Mouse (Mus musculus) ES-E14 (cell line): ENCODE data around the gene Vapb. TPM values are rescaled to one million over a fixed set of nuclear protein-coding genes. Genes with fewer than 3 reads are reported as not detected.

Source experiments
- DNase-seq: peaks from one replicate; pipeline ENCODE4 v3.0.0-alpha.2; 2013; ENCODE audit warnings: low read depth, low spot score
- H3K27ac ChIP-seq: 2 replicates; pipeline ENCODE4 v1.5.1; 2012; ENCODE audit warnings: low read depth, mild to moderate bottlenecking, low read length, moderate library complexity, mixed read lengths; ENCODE audit not compliant: poor library complexity, insufficient read depth, severe bottlenecking
- H3K36me3 ChIP-seq: 2 replicates; pipeline ENCODE4 v1.6.1; 2012; ENCODE audit warnings: mild to moderate bottlenecking, low read length, moderate library complexity, mixed read lengths; ENCODE audit not compliant: control insufficient read depth, poor library complexity, insufficient read depth, severe bottlenecking
- H3K4me1 ChIP-seq, 2 experiments: fragments of 150-350 bp in 1 of 2; sonication (generic) in 1 of 2; 2 replicates each; pipeline ENCODE4 v1.6.1; 2012; ENCODE audit warnings: low read length in 2 of 2, mild to moderate bottlenecking in 1 of 2, mixed read lengths in 1 of 2; ENCODE audit not compliant: control insufficient read depth in 2 of 2, insufficient read depth in 2 of 2, poor library complexity in 1 of 2
- H3K4me3 ChIP-seq, 2 experiments: fragments of 150-350 bp in 1 of 2; sonication (generic) in 1 of 2; 2 replicates each; pipeline ENCODE4 v1.5.1; 2012; ENCODE audit warnings: low read length in 2 of 2, low read depth in 1 of 2, mild to moderate bottlenecking in 1 of 2, mixed read lengths in 1 of 2; ENCODE audit not compliant: insufficient read depth in 1 of 2, poor library complexity in 1 of 2, severe bottlenecking in 1 of 2
- H3K9ac ChIP-seq: 2 replicates; pipeline ENCODE4 v1.6.1; 2012; ENCODE audit warnings: low read depth, mild to moderate bottlenecking, low read length, mixed read lengths; ENCODE audit not compliant: poor library complexity, insufficient read depth, severe bottlenecking
- H3K9me3 ChIP-seq: fragments of 150-350 bp; sonication (generic); 2 replicates; pipeline ENCODE4 v1.6.1; 2012; ENCODE audit warnings: low read depth, mild to moderate bottlenecking, low read length; ENCODE audit not compliant: control insufficient read depth, insufficient read depth
- CHD2 ChIP-seq: IDR thresholded peaks from 2 replicates; pipeline ENCODE4 v1.6.1; 2014; ENCODE audit warnings: mild to moderate bottlenecking, low read depth, low read length, inconsistent platforms
- HCFC1 ChIP-seq: IDR thresholded peaks from 2 replicates; pipeline ENCODE4 v1.6.1; 2012; ENCODE audit warnings: low read length, inconsistent platforms, borderline replicate concordance; ENCODE audit not compliant: insufficient read depth
- MAFK ChIP-seq: IDR thresholded peaks from 2 replicates; pipeline ENCODE4 v1.6.1; 2014; ENCODE audit warnings: mild to moderate bottlenecking, low read depth, low read length, inconsistent platforms; ENCODE audit not compliant: insufficient read depth
- ZC3H11A ChIP-seq: IDR thresholded peaks from 2 replicates; pipeline ENCODE4 v1.6.1; 2012; ENCODE audit warnings: low read depth, mild to moderate bottlenecking, inconsistent platforms, low read length, borderline replicate concordance
- ZNF384 ChIP-seq: IDR thresholded peaks from 2 replicates; pipeline ENCODE4 v1.6.1; 2012; ENCODE audit warnings: low read depth, low read length, inconsistent platforms
- in situ Hi-C, 2 experiments: fragments of 600-800 bp; cut with MboI; formaldehyde crosslinking; loops; one replicate each; pipeline ENCODE4 v1.15.1; 2025; ENCODE audit warnings: low sequenced_read_pairs in 2 of 2, inconsistent platforms in 1 of 2; ENCODE audit not compliant: unreplicated experiment in 2 of 2
- total RNA-seq: library from RNA; depleted of rRNA; stranded (reverse); fragments of 300-350 nt; gene quantifications from 2 replicates; pipeline ENCODE4 v1.2.3, GENCODE M21; 2012

Gene Vapb
- total RNA-seq, 1 experiment, result 26.5 TPM

- H3K9me3 ChIP-seq, result no peaks in the 10 kb centered on the region
- DNase-seq, result no peak
- no peak overlapping the region for H3K27ac ChIP-seq
- no peak overlapping the region for H3K9ac ChIP-seq
- TF ChIP-seq ZNF384, result no peak
- no peak for TF ChIP-seq MAFK
- no peak for TF ChIP-seq HCFC1
- no peak for TF ChIP-seq ZC3H11A
- TF ChIP-seq CHD2, result no peak
- H3K4me1 ChIP-seq, result 0 out of 4 replicates have a peak, but pooled peaks cover 0 to 5% of the 10 kb centered on the region in 2 experiments
- in situ Hi-C loops, result no loop called here
- peaks cover 2% of the 10 kb centered on the region; the same call in 1 of the 2 replicates for H3K36me3 ChIP-seq
- H3K4me3 ChIP-seq, result no peak overlapping the region
These were observed 5.4 kb downstream of the Vapb start for GRCm38 (mm10) chr2:173742744-173743143.

- Histone ChIP-seq H3K27ac (no peak overlapping the region), H3K4me1 (0 out of 4 replicates have a peak, but pooled peaks cover 0 to 2% of the 10 kb centered on the region in 2 experiments), H3K9ac (no peak overlapping the region), H3K4me3 (no peak overlapping the region), H3K36me3 (no peaks in the 10 kb centered on the region), H3K9me3 (no peaks in the 10 kb centered on the region)
- no peak for DNase-seq
- TF ChIP-seq ZC3H11A (no peak), HCFC1 (no peak), CHD2 (no peak), ZNF384 (no peak), MAFK (no peak)
- in situ Hi-C loops, result no loop called here
These were observed 6.9 kb downstream of the Vapb start for GRCm38 (mm10) chr2:173744070-173744815.

DNA sequence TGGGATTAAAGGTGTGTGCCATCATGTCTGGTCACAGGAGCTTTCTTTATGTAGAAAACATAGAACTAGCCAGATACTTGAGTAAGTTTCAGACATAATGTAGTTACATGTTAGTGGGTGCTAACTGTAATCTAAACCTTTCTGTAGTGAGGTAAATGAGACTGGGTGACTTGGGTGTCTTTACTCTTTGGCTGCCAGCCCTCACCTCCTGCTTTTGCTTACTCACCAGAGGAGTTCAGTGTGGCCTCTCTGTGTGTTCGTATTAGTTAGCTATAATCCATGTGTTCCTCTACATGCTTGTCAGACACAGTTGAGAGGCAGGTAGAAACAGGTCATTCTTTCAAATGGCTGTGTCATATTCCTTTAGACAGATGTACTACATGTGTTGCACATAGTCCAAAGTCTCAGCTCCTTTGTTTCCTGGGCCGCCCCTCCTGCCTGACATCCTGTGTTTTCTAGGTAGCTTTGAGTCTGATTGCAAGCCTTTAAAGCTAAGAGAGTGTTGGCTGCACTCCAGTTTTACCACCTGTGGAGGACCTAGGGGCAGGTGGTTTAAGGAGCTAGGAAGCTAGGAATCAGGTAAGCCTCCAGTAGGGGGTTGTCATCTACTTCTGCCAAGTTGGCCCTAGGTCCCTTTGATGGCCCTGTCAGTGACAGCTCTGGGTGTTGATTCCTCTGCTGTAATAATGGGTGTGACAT lies 11.8 kb downstream of the Vapb start:
- in situ Hi-C loops, result no loop called here
- no peak for DNase-seq
- H3K4me3 ChIP-seq, result no peak overlapping the region

DNA sequence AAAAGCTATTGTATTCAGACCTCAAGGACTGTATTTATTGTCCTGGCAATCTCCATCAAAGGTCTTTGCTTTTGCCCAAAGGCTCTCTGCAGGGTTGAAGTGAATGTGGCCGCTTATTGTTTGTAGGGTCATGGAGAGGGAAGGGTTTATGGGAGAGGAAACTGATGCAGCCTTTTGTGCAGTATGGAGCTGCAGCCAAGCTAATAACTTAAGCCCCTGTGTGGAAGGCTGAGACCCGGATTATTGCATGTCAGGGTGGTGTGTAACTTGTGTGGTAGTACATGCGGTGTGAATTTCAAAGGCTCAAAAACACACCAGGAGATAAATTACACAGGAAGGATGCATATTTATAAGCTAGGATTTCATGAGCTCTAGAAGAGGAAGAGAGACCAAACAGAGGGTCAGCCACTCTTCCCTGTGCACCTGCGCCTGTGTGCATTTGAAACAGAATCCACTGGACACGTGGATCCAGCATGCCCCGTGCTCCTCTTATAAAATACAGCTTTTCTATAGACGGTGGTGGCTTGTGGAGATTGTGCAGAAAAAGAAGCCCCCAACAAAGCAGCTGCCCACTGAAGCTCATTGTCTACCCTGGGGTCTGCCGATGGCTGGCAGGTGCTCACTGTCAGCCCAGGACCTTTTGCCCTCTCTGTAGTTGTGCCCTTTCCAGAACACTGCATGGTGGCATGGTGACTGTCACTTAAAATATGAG lies 18.3 kb downstream of the Vapb start:
- no peak overlapping the region for H3K9ac ChIP-seq
- in situ Hi-C loops, result no loop called here
- H3K27ac ChIP-seq, result no peak overlapping the region
- H3K36me3 ChIP-seq, result no peaks in the 10 kb centered on the region
- H3K4me1 ChIP-seq, result peaks cover 7 to 14% of the 10 kb centered on the region in 2 experiments
- H3K9me3 ChIP-seq, result no peaks in the 10 kb centered on the region
- no peak overlapping the region for H3K4me3 ChIP-seq
- TF ChIP-seq ZNF384 (no peak), HCFC1 (no peak), CHD2 (no peak), ZC3H11A (no peak), MAFK (no peak)
- no peak for DNase-seq

More for the DNA sequence above, 11.8 kb downstream of the Vapb start:
- H3K27ac ChIP-seq, result no peak overlapping the region
- no peaks in the 10 kb centered on the region for H3K9me3 ChIP-seq
- H3K36me3 ChIP-seq, result no peaks in the 10 kb centered on the region; the same call in 1 of the 2 replicates
- TF ChIP-seq MAFK, result no peak
- TF ChIP-seq ZC3H11A, result no peak
- no peak for TF ChIP-seq ZNF384
- no peak for TF ChIP-seq HCFC1
- TF ChIP-seq CHD2, result no peak
- no peak overlapping the region for H3K9ac ChIP-seq
- H3K4me1 ChIP-seq, result no peaks in the 10 kb centered on the region
